Mouse (Mus musculus): ENCODE measurements around the gene Izumo4. TPM values are rescaled to one million over a fixed set of nuclear protein-coding genes. Genes with fewer than 3 reads are reported as not detected.

The Izumo4 gene
- polyA plus RNA-seq, 1 experiment = 1.9 TPM

GRCm38 (mm10) chr10:80727369-80728127, 25.6 kb downstream of the Izumo4 start:
- Histone ChIP-seq H3K27me3 (ENCODE audit: control insufficient read depth, insufficient read depth, insufficient read length) (no peaks in the 10 kb centered on the region), H3K36me3 (ENCODE audit: control insufficient read depth, insufficient read depth) (peaks cover 71% of the 10 kb centered on the region), H3K4me2 (ENCODE audit: low read depth) (no peak overlapping the region), H3K79me2 (ENCODE audit: control insufficient read depth, insufficient read depth) (peaks cover 8% of the 10 kb centered on the region), H3K4me3 (no peak overlapping the region), H3ac (ENCODE audit: control insufficient read depth, insufficient read length) (no peak overlapping the region)
- TF ChIP-seq SRF (IDR thresholded peaks at IDR 0.05; ENCODE audit: control insufficient read depth, insufficient read length, low read depth) (no peak), MYOG (IDR thresholded peaks at IDR 0.05; ENCODE audit: control insufficient read depth in 1 of 3, insufficient read depth in 1 of 3, insufficient read length in 2 of 3, low read depth in 2 of 3) (peak in 2 of 3 experiments; percentile 42 to 83), MYOD1 (IDR thresholded peaks at IDR 0.05; ENCODE audit: control insufficient read depth in 1 of 3, insufficient read length in 2 of 3, low read depth in 2 of 3) (peak in 2 of 3 experiments; percentile 68 to 75)

- Histone ChIP-seq H3K79me2 (ENCODE audit: control insufficient read depth, insufficient read depth) (peaks cover 59% of the 10 kb centered on the region), H3K4me3 (no peak overlapping the region), H3ac (ENCODE audit: control insufficient read depth, insufficient read length) (no peak overlapping the region), H3K27me3 (ENCODE audit: control insufficient read depth, insufficient read depth, insufficient read length) (no peaks in the 10 kb centered on the region), H3K36me3 (ENCODE audit: control insufficient read depth, insufficient read depth) (peaks cover 39% of the 10 kb centered on the region), H3K4me2 (ENCODE audit: low read depth) (no peak overlapping the region)
- TF ChIP-seq REST (IDR thresholded peaks at IDR 0.05; ENCODE audit: insufficient read depth, insufficient read length) (no peak), MYOG (IDR thresholded peaks at IDR 0.05; ENCODE audit: control insufficient read depth in 1 of 3, insufficient read depth in 1 of 3, insufficient read length in 2 of 3, low read depth in 2 of 3) (no peak), CEBPB (IDR thresholded peaks at IDR 0.05; ENCODE audit: insufficient read depth, poor library complexity, severe bottlenecking) (no peak), POLR2A (IDR thresholded peaks at IDR 0.05; ENCODE audit: insufficient read length, low read depth) (no peak)
Observed at GRCm38 (mm10) chr10:80732611-80733101, 30.7 kb downstream of the Izumo4 start.

- H3K27me3 ChIP-seq (ENCODE audit: control insufficient read depth, insufficient read depth, insufficient read length) = no peaks in the 10 kb centered on the region
- peaks cover 12% of the 10 kb centered on the region for H3K36me3 ChIP-seq (ENCODE audit: control insufficient read depth, insufficient read depth)
- peaks cover 91% of the 10 kb centered on the region for H3K79me2 ChIP-seq (ENCODE audit: control insufficient read depth, insufficient read depth)
- H3K4me3 ChIP-seq = no peak overlapping the region
- TF ChIP-seq MAX (IDR thresholded peaks at IDR 0.05; ENCODE audit: low read depth) = no peak
- TF ChIP-seq SRF (IDR thresholded peaks at IDR 0.05; ENCODE audit: control insufficient read depth, insufficient read length, low read depth) = no peak
- TF ChIP-seq POLR2A (IDR thresholded peaks at IDR 0.05; ENCODE audit: insufficient read length, low read depth) = no peak
- no peak for TF ChIP-seq CEBPB (IDR thresholded peaks at IDR 0.05; ENCODE audit: insufficient read depth, poor library complexity, severe bottlenecking)
- TF ChIP-seq MYOD1 (IDR thresholded peaks at IDR 0.05; ENCODE audit: control insufficient read depth in 1 of 3, insufficient read length in 2 of 3, low read depth in 2 of 3) = no peak
- no peak for TF ChIP-seq POLR2AphosphoS2 (IDR thresholded peaks at IDR 0.05; ENCODE audit: insufficient read length, low read depth)
- no peak for TF ChIP-seq TCF3 (IDR thresholded peaks at IDR 0.05; ENCODE audit: insufficient read length, low read depth)
- no peak for TF ChIP-seq REST (IDR thresholded peaks at IDR 0.05; ENCODE audit: insufficient read depth, insufficient read length)
- no peak for TF ChIP-seq E2F4 (IDR thresholded peaks at IDR 0.05; ENCODE audit: insufficient read depth)
- no peak for TF ChIP-seq USF1 (IDR thresholded peaks at IDR 0.05; ENCODE audit: low read depth)
- no peak for TF ChIP-seq TCF12 (IDR thresholded peaks at IDR 0.05; ENCODE audit: insufficient read depth, poor library complexity, severe bottlenecking)
- TF ChIP-seq MYOG (IDR thresholded peaks at IDR 0.05; ENCODE audit: control insufficient read depth in 1 of 3, insufficient read depth in 1 of 3, insufficient read length in 2 of 3, low read depth in 2 of 3) = no peak
- H3K4me2 ChIP-seq (ENCODE audit: low read depth) = no peak overlapping the region
- H3ac ChIP-seq (ENCODE audit: control insufficient read depth, insufficient read length) = no peak overlapping the region
Observed at GRCm38 (mm10) chr10:80736731-80737130, 34.7 kb downstream of the Izumo4 start.

- no peak for TF ChIP-seq E2F4 (IDR thresholded peaks at IDR 0.05; ENCODE audit: insufficient read depth)
- TF ChIP-seq CEBPB (IDR thresholded peaks at IDR 0.05; ENCODE audit: insufficient read depth, poor library complexity, severe bottlenecking) = no peak
- no peak for TF ChIP-seq SRF (IDR thresholded peaks at IDR 0.05; ENCODE audit: control insufficient read depth, insufficient read length, low read depth)
- no peak for TF ChIP-seq MAX (IDR thresholded peaks at IDR 0.05; ENCODE audit: low read depth)
- no peak for TF ChIP-seq POLR2A (IDR thresholded peaks at IDR 0.05; ENCODE audit: insufficient read length, low read depth)
- TF ChIP-seq REST (IDR thresholded peaks at IDR 0.05; ENCODE audit: insufficient read depth, insufficient read length) = no peak
- no peak for TF ChIP-seq POLR2AphosphoS2 (IDR thresholded peaks at IDR 0.05; ENCODE audit: insufficient read length, low read depth)
- TF ChIP-seq MYOG (IDR thresholded peaks at IDR 0.05; ENCODE audit: control insufficient read depth in 1 of 3, insufficient read depth in 1 of 3, insufficient read length in 2 of 3, low read depth in 2 of 3) = no peak
- peaks cover 4% of the 10 kb centered on the region for H3K36me3 ChIP-seq (ENCODE audit: control insufficient read depth, insufficient read depth)
- H3K27me3 ChIP-seq (ENCODE audit: control insufficient read depth, insufficient read depth, insufficient read length) = no peaks in the 10 kb centered on the region
- peaks cover 80% of the 10 kb centered on the region for H3K79me2 ChIP-seq (ENCODE audit: control insufficient read depth, insufficient read depth)
- no peak overlapping the region for H3K4me3 ChIP-seq
- no peak overlapping the region for H3K4me2 ChIP-seq (ENCODE audit: low read depth)
- no peak overlapping the region for H3ac ChIP-seq (ENCODE audit: control insufficient read depth, insufficient read length)
Observed at GRCm38 (mm10) chr10:80738657-80739056, 36.7 kb downstream of the Izumo4 start.

- Histone ChIP-seq H3K4me3 (peak overlapping the region; percentile 89), H3K27me3 (ENCODE audit: control insufficient read depth, insufficient read depth, insufficient read length) (no peaks in the 10 kb centered on the region), H3K4me2 (ENCODE audit: low read depth) (peak overlapping the region; percentile 98), H3ac (ENCODE audit: control insufficient read depth, insufficient read length) (peak overlapping the region; percentile 55), H3K79me2 (ENCODE audit: control insufficient read depth, insufficient read depth) (peaks cover 56% of the 10 kb centered on the region), H3K36me3 (ENCODE audit: control insufficient read depth, insufficient read depth) (no peaks in the 10 kb centered on the region)
- no peak for TF ChIP-seq MYOD1 (IDR thresholded peaks at IDR 0.05; ENCODE audit: control insufficient read depth in 1 of 3, insufficient read length in 2 of 3, low read depth in 2 of 3)
- no peak for TF ChIP-seq USF1 (IDR thresholded peaks at IDR 0.05; ENCODE audit: low read depth)
- no peak for TF ChIP-seq E2F4 (IDR thresholded peaks at IDR 0.05; ENCODE audit: insufficient read depth)
- no peak for TF ChIP-seq MAX (IDR thresholded peaks at IDR 0.05; ENCODE audit: low read depth)
- TF ChIP-seq TCF12 (IDR thresholded peaks at IDR 0.05; ENCODE audit: insufficient read depth, poor library complexity, severe bottlenecking) = no peak
- TF ChIP-seq SRF (IDR thresholded peaks at IDR 0.05; ENCODE audit: control insufficient read depth, insufficient read length, low read depth) = no peak
- no peak for TF ChIP-seq CEBPB (IDR thresholded peaks at IDR 0.05; ENCODE audit: insufficient read depth, poor library complexity, severe bottlenecking)
- TF ChIP-seq REST (IDR thresholded peaks at IDR 0.05; ENCODE audit: insufficient read depth, insufficient read length) = no peak
- no peak for TF ChIP-seq POLR2AphosphoS2 (IDR thresholded peaks at IDR 0.05; ENCODE audit: insufficient read length, low read depth)
- TF ChIP-seq TCF3 (IDR thresholded peaks at IDR 0.05; ENCODE audit: insufficient read length, low read depth) = no peak
- TF ChIP-seq POLR2A (IDR thresholded peaks at IDR 0.05; ENCODE audit: insufficient read length, low read depth) = no peak
- TF ChIP-seq MYOG (IDR thresholded peaks at IDR 0.05; ENCODE audit: control insufficient read depth in 1 of 3, insufficient read depth in 1 of 3, insufficient read length in 2 of 3, low read depth in 2 of 3) = no peak
Observed at GRCm38 (mm10) chr10:80741146-80741545, 39.2 kb downstream of the Izumo4 start.

Measured in myocyte (in vitro differentiated cells).